Mouse (Mus musculus) heart, embryonic 10.5 days (tissue): ENCODE data around the gene Hectd4. TPM values are rescaled to one million over a fixed set of nuclear protein-coding genes. Genes with fewer than 3 reads are reported as not detected.

Source experiments
- DNase-seq: peaks from one replicate; pipeline ENCODE4 v3.0.0-alpha.2; 2017; ENCODE audit warnings: low spot score
- H3K27ac ChIP-seq: fragments of 300-500 bp; sonication (generic); 2 replicates; pipeline ENCODE4 v1.5.1; 2016; ENCODE audit warnings: mild to moderate bottlenecking
- H3K27me3 ChIP-seq: fragments of 300-500 bp; sonication (generic); 2 replicates; pipeline ENCODE4 v1.6.1; 2016; ENCODE audit warnings: mild to moderate bottlenecking; ENCODE audit not compliant: poor library complexity, insufficient read depth, severe bottlenecking
- H3K36me3 ChIP-seq: fragments of 300-500 bp; sonication (generic); 2 replicates; pipeline ENCODE4 v1.6.1; 2016; ENCODE audit warnings: mild to moderate bottlenecking, moderate library complexity
- H3K4me1 ChIP-seq: fragments of 300-500 bp; sonication (generic); 2 replicates; pipeline ENCODE4 v1.6.1; 2016; ENCODE audit warnings: mild to moderate bottlenecking
- H3K4me3 ChIP-seq: fragments of 300-500 bp; sonication (generic); 2 replicates; pipeline ENCODE4 v1.5.1; 2016; ENCODE audit warnings: mild to moderate bottlenecking, moderate library complexity
- H3K9me3 ChIP-seq: fragments of 300-500 bp; sonication (generic); 2 replicates; pipeline ENCODE4 v1.6.1; 2016; ENCODE audit warnings: mild to moderate bottlenecking, moderate library complexity
- WGBS: fragments of 180-500 bp; shearing (Covaris S2); methylation state at CpG from one replicate; pipeline ENCODE4 v1.1.7; 2016; 5-methylcytosine and 5-hydroxymethylcytosine counted together
- polyA plus RNA-seq: library from polyadenylated mRNA; unstranded; fragments of >200 nt; fragmentation: Nextera tagmentation; extraction: Ambion mirVana; gene quantifications from 2 replicates; pipeline ENCODE4 v1.2.1, GENCODE M21; 2016

Hectd4 gene
- polyA plus RNA-seq, 1 experiment from 2014 or later: 4.8 TPM

DNA sequence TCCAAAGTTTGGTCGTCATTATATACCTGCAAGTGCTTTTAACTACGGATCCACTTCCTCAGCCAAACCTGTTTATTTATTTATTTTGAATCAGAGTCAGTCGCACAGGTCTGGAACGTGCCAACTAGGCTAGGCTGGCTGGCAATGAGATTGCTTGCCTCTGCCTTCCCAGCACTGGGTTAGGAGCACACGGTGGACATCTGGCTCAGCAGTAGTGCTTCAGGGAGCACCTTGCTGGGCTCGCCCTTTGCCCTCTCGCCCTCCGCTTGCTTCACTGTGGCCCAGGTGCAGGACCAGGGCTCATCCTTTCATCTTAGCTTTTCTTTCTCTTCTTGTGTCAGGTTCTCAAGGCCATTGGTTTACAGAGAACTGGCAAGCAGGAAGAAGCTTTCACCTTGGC is 187.8 kb downstream of the Hectd4 start:
- Histone ChIP-seq H3K4me3 (no peak overlapping the region), H3K36me3 (peaks cover 82% of the 10 kb centered on the region), H3K27me3 (no peaks in the 10 kb centered on the region), H3K9me3 (no peaks in the 10 kb centered on the region), H3K4me1 (0 out of 2 replicates have a peak, but pooled peaks cover 9% of the 10 kb centered on the region), H3K27ac (no peak overlapping the region)
- no peak for DNase-seq
- 92% methylated on average over 8 of the region's 8 CpGs for WGBS

- no peaks in the 10 kb centered on the region for H3K4me1 ChIP-seq
- no peak overlapping the region for H3K4me3 ChIP-seq
- WGBS: 93% methylated on average over 4 of the region's 4 CpGs
- H3K27me3 ChIP-seq: no peaks in the 10 kb centered on the region
- H3K27ac ChIP-seq: no peak overlapping the region
- no peak for DNase-seq
- H3K36me3 ChIP-seq: peaks cover 96% of the 10 kb centered on the region
- no peaks in the 10 kb centered on the region for H3K9me3 ChIP-seq
These were observed 191.0 kb downstream of the Hectd4 start for GRCm38 (mm10) chr5:121410975-121411374.

Other genes with a start within 250 kb of the Hectd4 start
- gene Rph3a, start 210.1 kb upstream of the Hectd4 start, polyA plus RNA-seq: 0.06 TPM in 1 of 2 replicates, not detected in the other
- gene Ptpn11, start 28.8 kb upstream of the Hectd4 start, polyA plus RNA-seq: 27.2 and 27.8 TPM in 2 replicates
- 463 and 580 TPM in 2 replicates for gene Rpl6, start 15.7 kb upstream of the Hectd4 start, polyA plus RNA-seq
- gene Trafd1, start 165.4 kb downstream of the Hectd4 start, polyA plus RNA-seq: 71.9 and 80.3 TPM in 2 replicates
- gene Naa25, start 177.7 kb downstream of the Hectd4 start, polyA plus RNA-seq: 47.3 and 50.7 TPM in 2 replicates
- gene Tmem116, start 231.7 kb downstream of the Hectd4 start, polyA plus RNA-seq: 2.4 and 4.6 TPM in 2 replicates
- gene Erp29, start 232.3 kb downstream of the Hectd4 start, polyA plus RNA-seq: 153 and 160 TPM in 2 replicates